Mouse (Mus musculus) layer of hippocampus, adult 9-10 months (tissue): ENCODE data around the gene Gng2.

Experiments used
- DNase-seq: peaks from one replicate; pipeline ENCODE4 v3.0.0; 2022; ENCODE audit warnings: low spot score

Gng2 gene

GRCm38 (mm10) chr14:19977271-19978024 lies at the start of gene Gng2:
Gene Gng2 (minus strand): TSS chr14:19977627.
- no peak for DNase-seq

GRCm38 (mm10) chr14:20024888-20025719 lies 47.7 kb upstream of the Gng2 start:
- no peak for DNase-seq

GRCm38 (mm10) chr14:20023939-20024338 lies 46.5 kb upstream of the Gng2 start:
- DNase-seq: no peak

GRCm38 (mm10) chr14:20019486-20019885 lies 42.1 kb upstream of the Gng2 start:
- DNase-seq: no peak

GRCm38 (mm10) chr14:20012506-20013275 lies 35.3 kb upstream of the Gng2 start:
- no peak for DNase-seq

- no peak for DNase-seq
Measured at GRCm38 (mm10) chr14:20007446-20007845, 30.0 kb upstream of the Gng2 start.

- no peak for DNase-seq
Measured at GRCm38 (mm10) chr14:20004777-20005289, 27.4 kb upstream of the Gng2 start.

GRCm38 (mm10) chr14:19996853-19997252 lies 19.4 kb upstream of the Gng2 start:
- no peak for DNase-seq

- no peak for DNase-seq
Measured at GRCm38 (mm10) chr14:19995943-19996342, 18.5 kb upstream of the Gng2 start.

- DNase-seq: no peak
Measured at GRCm38 (mm10) chr14:19994068-19994467, 16.6 kb upstream of the Gng2 start.

GRCm38 (mm10) chr14:19993570-19993883 lies 16.1 kb upstream of the Gng2 start:
- no peak for DNase-seq

GRCm38 (mm10) chr14:19992873-19993569 lies 15.6 kb upstream of the Gng2 start:
- no peak for DNase-seq

- no peak for DNase-seq
Measured at GRCm38 (mm10) chr14:19991861-19992260, 14.4 kb upstream of the Gng2 start.

- DNase-seq: no peak
Measured at GRCm38 (mm10) chr14:19990436-19990993, 13.1 kb upstream of the Gng2 start.

- no peak for DNase-seq
Measured at GRCm38 (mm10) chr14:19988410-19988809, 11.0 kb upstream of the Gng2 start.

- DNase-seq: no peak
Measured at GRCm38 (mm10) chr14:19987358-19987834, 10.0 kb upstream of the Gng2 start.

- no peak for DNase-seq
Measured at GRCm38 (mm10) chr14:19986614-19987357, 9.4 kb upstream of the Gng2 start.

- DNase-seq: no peak
Measured at GRCm38 (mm10) chr14:19985912-19986613, 8.6 kb upstream of the Gng2 start.

- no peak for DNase-seq
Measured at GRCm38 (mm10) chr14:19985107-19985911, 7.9 kb upstream of the Gng2 start.
